ENCODE assay signal across 17 mouse cellular contexts in the genomic region with DNA sequence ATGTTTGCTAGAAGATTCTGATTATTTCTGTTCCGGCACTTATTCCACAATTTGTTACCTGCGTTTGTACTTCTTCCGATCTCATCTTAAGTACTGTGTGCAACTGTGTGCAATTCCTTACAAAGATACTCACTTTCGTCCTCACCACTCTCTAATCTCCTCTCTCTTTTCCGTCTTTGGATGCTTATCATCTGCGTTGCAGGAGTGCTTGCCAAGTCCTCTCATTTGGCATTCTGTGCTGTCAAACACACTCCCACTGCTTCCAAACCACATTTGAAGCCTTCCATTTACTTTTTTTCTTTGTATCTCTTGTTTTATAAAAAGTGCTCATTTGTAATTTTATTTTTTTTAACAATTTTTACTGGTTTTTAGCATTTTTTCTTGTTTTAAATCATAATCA.
A peak's percentile ranks its signal among the peaks of the same experiment; 100 is the strongest.
DNase-seq lines count a peak whose midpoint lies in the region; ATAC-seq lines count a peak whose summit lies in the region.
"Had no signal": no experiment of that assay in that cellular context is flagged by ENCODE, and none has a peak within 500 bp of the region (broad histone marks: within the 10 kb centered on the region; RNA-seq: fewer than 3 reads in every experiment).

No protein-coding gene starts in this region.

- no peak for DNase-seq in frontal cortex, postnatal 25 days (ENCODE audit: low spot score in 2 of 2)
- peak; percentile 13 to 22 for DNase-seq in frontal cortex, postnatal 10 days (ENCODE audit: low spot score in 2 of 2)
- peak; percentile 5 to 42 for DNase-seq in layer of hippocampus, postnatal 10 days (ENCODE audit: low spot score in 2 of 2)
- peak; percentile 12 to 38 for DNase-seq in right cerebral cortex, postnatal 36 days (ENCODE audit: low spot score in 2 of 2)
- DNase-seq in embryo, embryonic 10 days (ENCODE audit: low spot score), result no peak
- no peak for DNase-seq in hindbrain, embryonic 11.5 days (ENCODE audit: low spot score)
- DNase-seq in urinary bladder, postnatal 36 days (ENCODE audit: low spot score in 2 of 2), result no peak
- DNase-seq: B cell, adult 2 months; cerebellum, adult 11-12 months; thymus, postnatal 4 days had no signal

- H3K9ac ChIP-seq in hindbrain, embryonic 11.5 days (ENCODE audit: low read depth, low read length), result no peak overlapping the region
- H3K9ac ChIP-seq: embryonic facial prominence, embryonic 15.5 days; heart, embryonic 15.5 days; kidney, embryonic 15.5 days; neural tube, embryonic 12.5 days had no signal

- H3K4me2 ChIP-seq in hindbrain, embryonic 11.5 days (replicated peaks; ENCODE audit: low read depth, low read length), result no peak overlapping the region
- H3K4me2 ChIP-seq: embryonic facial prominence, embryonic 15.5 days; heart, embryonic 15.5 days; kidney, embryonic 15.5 days; neural tube, embryonic 12.5 days had no signal

- no peaks in the 10 kb centered on the region for H3K9me3 ChIP-seq in hindbrain, embryonic 11.5 days (ENCODE audit: control insufficient read depth, low read length)
- H3K9me3 ChIP-seq: embryonic facial prominence, embryonic 15.5 days; heart, embryonic 15.5 days; hindbrain, embryonic 10.5 days; kidney, embryonic 15.5 days; neural tube, embryonic 12.5 days had no signal

- ATAC-seq in frontal cortex, adult (ENCODE audit: low TSS enrichment), result peak; percentile 89
- ATAC-seq in hindbrain, embryonic 11.5 days (ENCODE audit: low FRiP score), result no peak
- ATAC-seq: inflammation-experienced regulatory T-cells, adult 6 months had no signal

- no peaks in the 10 kb centered on the region for H3K4me1 ChIP-seq in hindbrain, embryonic 11.5 days (replicated peaks; ENCODE audit: control insufficient read depth, insufficient read depth, low read length)
- H3K4me1 ChIP-seq: embryonic facial prominence, embryonic 15.5 days; heart, embryonic 15.5 days; hindbrain, embryonic 10.5 days; kidney, embryonic 15.5 days; neural tube, embryonic 12.5 days had no signal

- no peak overlapping the region for H3K27ac ChIP-seq in hindbrain, embryonic 11.5 days (ENCODE audit: low read depth, low read length)
- H3K27ac ChIP-seq: embryonic facial prominence, embryonic 15.5 days; heart, embryonic 15.5 days; hindbrain, embryonic 10.5 days; kidney, embryonic 15.5 days; neural tube, embryonic 12.5 days had no signal

- no peaks in the 10 kb centered on the region for H3K36me3 ChIP-seq in hindbrain, embryonic 11.5 days (ENCODE audit: control insufficient read depth, insufficient read depth, low read length)
- H3K36me3 ChIP-seq: embryonic facial prominence, embryonic 15.5 days; heart, embryonic 15.5 days; hindbrain, embryonic 10.5 days; kidney, embryonic 15.5 days; neural tube, embryonic 12.5 days had no signal

- no peak overlapping the region for H3K4me3 ChIP-seq in hindbrain, embryonic 11.5 days (ENCODE audit: low read depth, low read length)
- H3K4me3 ChIP-seq: embryonic facial prominence, embryonic 15.5 days; heart, embryonic 15.5 days; hindbrain, embryonic 10.5 days; kidney, embryonic 15.5 days; neural tube, embryonic 12.5 days had no signal

- H3K27me3 ChIP-seq in hindbrain, embryonic 11.5 days (ENCODE audit: control insufficient read depth, insufficient read depth, low read length), result no peaks in the 10 kb centered on the region
- H3K27me3 ChIP-seq: embryonic facial prominence, embryonic 15.5 days; heart, embryonic 15.5 days; kidney, embryonic 15.5 days; neural tube, embryonic 12.5 days had no signal

- 93% methylated on average over 6 of the region's 6 CpGs for WGBS in hindbrain, embryonic 11.5 days

Comparison
In these comparisons a context has a peak if more than half of its experiments do, and no peak if none do; other contexts are left out.
1. DNase-seq: peak in frontal cortex, postnatal 10 days (2 of 2), layer of hippocampus, postnatal 10 days (2 of 2) and right cerebral cortex, postnatal 36 days (2 of 2); none in frontal cortex, postnatal 25 days (0 of 2), embryo, embryonic 10 days (single experiment), hindbrain, embryonic 11.5 days (single experiment) and urinary bladder, postnatal 36 days (0 of 2).